Mouse (Mus musculus) lung, postnatal 25 days (tissue): ENCODE measurements around the gene Acap2.

Experiments
- DNase-seq: peaks from one replicate; pipeline ENCODE4 v3.0.0; 2022; ENCODE audit warnings: low spot score

Acap2 gene

DNA sequence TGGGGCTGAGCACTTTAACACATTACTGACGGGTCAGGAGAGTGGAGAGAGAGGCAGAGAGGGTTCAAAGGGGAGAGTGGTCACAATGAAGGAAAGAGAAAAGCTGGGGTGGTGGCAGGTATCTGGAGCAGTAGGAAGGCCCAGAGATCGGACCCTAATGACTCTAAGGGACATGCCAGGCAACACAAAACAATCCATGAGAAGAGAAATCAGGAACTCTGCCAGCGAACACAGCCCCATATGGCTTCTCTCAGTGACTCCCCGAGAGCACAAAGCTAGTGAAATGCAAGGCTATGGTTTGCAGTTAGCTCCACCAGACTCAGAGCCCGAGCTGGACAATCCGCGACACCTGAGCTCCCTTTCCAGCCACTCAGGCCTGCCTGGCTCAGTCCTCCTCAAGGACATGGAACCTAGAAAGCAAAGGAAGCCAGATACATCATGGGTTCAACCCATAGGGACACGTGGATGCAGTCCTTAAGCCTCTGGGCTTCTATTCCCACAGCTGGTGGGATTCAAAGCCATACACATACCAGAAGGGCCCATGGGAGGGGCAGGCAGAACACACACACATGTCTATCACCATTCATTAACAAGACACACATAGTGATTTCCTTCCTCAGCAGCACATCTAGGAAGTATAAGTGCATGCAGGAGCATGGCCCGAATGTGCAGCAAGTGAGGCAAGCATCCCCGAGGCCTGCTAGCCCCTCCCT, 153.7 kb downstream of the Acap2 start:
- DNase-seq: no peak

GRCm38 (mm10) chr16:31046217-31046659, 154.8 kb downstream of the Acap2 start:
- DNase-seq: no peak

- no peak for DNase-seq
Measured at GRCm38 (mm10) chr16:31045211-31045610, 155.8 kb downstream of the Acap2 start.

DNA sequence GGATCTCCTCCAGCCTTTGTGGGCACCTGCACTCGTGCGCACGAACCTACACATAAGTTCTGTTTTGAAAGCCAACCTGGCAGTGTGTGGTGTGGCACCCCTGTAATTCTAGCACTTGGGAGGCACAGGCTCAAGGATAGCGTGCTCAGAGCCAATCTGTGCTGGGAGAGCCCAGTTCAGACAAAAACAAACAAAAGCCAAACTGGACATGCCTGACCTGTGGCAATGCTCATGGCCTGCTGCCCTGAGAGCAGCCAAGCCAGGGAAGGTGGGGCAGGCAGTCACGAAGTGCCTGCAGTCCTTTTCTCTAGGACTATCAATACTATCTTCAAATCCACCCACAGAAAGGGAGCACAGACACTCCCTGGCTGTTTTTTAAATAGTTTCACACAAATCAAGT, 157.9 kb downstream of the Acap2 start:
- no peak for DNase-seq
